11 mouse cellular contexts compared by ENCODE assay signal in genomic region chr19:4992371-4992770, GRCm38 (mm10). TPM values are rescaled to one million over a fixed set of nuclear protein-coding genes. Genes with fewer than 3 reads are reported as not detected.
A peak's percentile ranks its signal among the peaks of the same experiment; 100 is the strongest.
DNase-seq lines count a peak whose midpoint lies in the region; ATAC-seq and TF ChIP-seq lines count a peak whose summit lies in the region.
"Had no signal": no experiment of that assay in that cellular context is flagged by ENCODE, and none has a peak within 500 bp of the region (broad histone marks: within the 10 kb centered on the region; RNA-seq: fewer than 3 reads in every experiment).

No protein-coding gene starts in this region.

- H3K4me1 ChIP-seq in heart, embryonic 15.5 days (replicated peaks), result peaks cover 36% of the 10 kb centered on the region
- peaks cover 59% of the 10 kb centered on the region for H3K4me1 ChIP-seq in neural tube, embryonic 15.5 days
- no peaks in the 10 kb centered on the region for H3K4me1 ChIP-seq in stomach, postnatal 0 days (replicated peaks; ENCODE audit: control insufficient read depth, insufficient read depth)

- peak overlapping the region; percentile 51 for H3K27ac ChIP-seq in heart, embryonic 15.5 days
- no peak overlapping the region for H3K27ac ChIP-seq in neural tube, embryonic 15.5 days (replicated peaks)
- H3K27ac ChIP-seq in stomach, postnatal 0 days (replicated peaks), result no peak overlapping the region
- H3K27ac ChIP-seq: forebrain, embryonic 15.5 days had no signal

- H3K9ac ChIP-seq in heart, embryonic 15.5 days, result no peak overlapping the region
- H3K9ac ChIP-seq in neural tube, embryonic 15.5 days (replicated peaks), result no peak overlapping the region
- no peak overlapping the region for H3K9ac ChIP-seq in stomach, postnatal 0 days (ENCODE audit: low read length)
- H3K9ac ChIP-seq: forebrain, embryonic 15.5 days had no signal

- H3K36me3 ChIP-seq in heart, embryonic 15.5 days, result no peaks in the 10 kb centered on the region
- H3K36me3 ChIP-seq in neural tube, embryonic 15.5 days, result no peaks in the 10 kb centered on the region
- no peaks in the 10 kb centered on the region for H3K36me3 ChIP-seq in stomach, postnatal 0 days (ENCODE audit: control insufficient read depth, insufficient read depth, low read length)
- H3K36me3 ChIP-seq: forebrain, embryonic 15.5 days had no signal

- H3K4me2 ChIP-seq in heart, embryonic 15.5 days, result 0 out of 2 replicates have a peak overlapping the region, but pooled peaks have one; percentile 23
- no peak overlapping the region for H3K4me2 ChIP-seq in neural tube, embryonic 15.5 days
- H3K4me2 ChIP-seq in stomach, postnatal 0 days (replicated peaks; ENCODE audit: low read depth), result 0 out of 2 replicates have a peak overlapping the region, but pooled peaks have one; percentile 11

- TF ChIP-seq CTCF in stomach, postnatal 0 days (IDR thresholded peaks at IDR 0.05; ENCODE audit: low read depth), result no peak

- no peak for ATAC-seq in heart, embryonic 15.5 days (replicated peaks; ENCODE audit: insufficient number of reproducible peaks, insufficient read depth, low FRiP score, low read depth)
- ATAC-seq in neural tube, embryonic 15.5 days (ENCODE audit: low FRiP score), result no peak
- ATAC-seq in stomach, postnatal 0 days (ENCODE audit: low FRiP score, low TSS enrichment), result no peak
- ATAC-seq: forebrain, embryonic 15.5 days had no signal

- peaks cover 23% of the 10 kb centered on the region for H3K27me3 ChIP-seq in heart, embryonic 15.5 days
- H3K27me3 ChIP-seq in neural tube, embryonic 15.5 days (replicated peaks), result peaks cover 35% of the 10 kb centered on the region
- peaks cover 4% of the 10 kb centered on the region; the same call in 1 of the 2 replicates for H3K27me3 ChIP-seq in stomach, postnatal 0 days (ENCODE audit: control insufficient read depth, insufficient read depth, low read length)

- no peak for TF ChIP-seq EP300 in stomach, postnatal 0 days (optimal IDR thresholded peaks at IDR 0.05)

- no peak for DNase-seq in heart, postnatal 10 days
- peak; percentile 37 for DNase-seq in neural tube, embryonic 10.5 days (ENCODE audit: extremely low spot score, low spot score)
- DNase-seq in forelimb bud, embryonic 11.5 days (ENCODE audit: low read depth, low spot score), result peak; percentile 24
- no peak for DNase-seq in stomach, postnatal 0 days (ENCODE audit: low spot score)
- no peak for DNase-seq in spleen, postnatal 14 days (ENCODE audit: low spot score in 2 of 2)
- no peak for DNase-seq in c-Kit-positive CD71-positive TER-119-positive erythroid progenitor cells, embryonic 14.5 days (ENCODE audit: low spot score)
- DNase-seq: kidney, adult 11 months; thymus, postnatal 36 days had no signal

- H3K4me3 ChIP-seq in heart, embryonic 15.5 days, result no peak overlapping the region
- H3K4me3 ChIP-seq in neural tube, embryonic 15.5 days (replicated peaks), result no peak overlapping the region
- H3K4me3 ChIP-seq in stomach, postnatal 0 days (ENCODE audit: low read depth, low read length), result no peak overlapping the region
- H3K4me3 ChIP-seq: forebrain, embryonic 15.5 days had no signal

- intact Hi-C loops in heart, postnatal 10 days (cut with DNase I), result no loop called here

- no peaks in the 10 kb centered on the region for H3K9me3 ChIP-seq in heart, embryonic 15.5 days (replicated peaks)
- H3K9me3 ChIP-seq in neural tube, embryonic 15.5 days (replicated peaks), result no peaks in the 10 kb centered on the region
- H3K9me3 ChIP-seq in stomach, postnatal 0 days (ENCODE audit: control insufficient read depth, low read length), result no peaks in the 10 kb centered on the region
- H3K9me3 ChIP-seq: forebrain, embryonic 15.5 days had no signal

- 8% methylated on average over 8 of the region's 8 CpGs for WGBS in heart, embryonic 15.5 days
- WGBS in neural tube, embryonic 15.5 days, result 17% methylated on average over 8 of the region's 8 CpGs
- 10% methylated on average over 8 of the region's 8 CpGs for WGBS in stomach, postnatal 0 days

RNA-seq across cellular contexts. Expression of gene Npas4, which starts 2.3 kb away (rescaled TPM):
- 0.10 and 0.23 TPM in 2 replicates for polyA plus RNA-seq in heart, embryonic 15.5 days (2015; fragmentation: Nextera tagmentation; extraction: Ambion mirVana)
- total RNA-seq in heart, postnatal 10 days (2021), result under 1 TPM; 0.10 to 0.24 TPM
- polyA plus RNA-seq in neural tube, embryonic 15.5 days (2015; fragmentation: Nextera tagmentation; extraction: Ambion mirVana), result 0.36 and 0.42 TPM in 2 replicates
- polyA plus RNA-seq in stomach, postnatal 0 days (2015; fragmentation: Nextera tagmentation; extraction: Ambion mirVana), result 0.08 and 0.12 TPM in 2 replicates

RNA-seq across cellular contexts. Expression of gene Mrpl11, which starts 30.4 kb away (rescaled TPM):
- 82.6 and 97.3 TPM in 2 replicates for polyA plus RNA-seq in heart, embryonic 15.5 days (2015; fragmentation: Nextera tagmentation; extraction: Ambion mirVana)
- 10 to 100 TPM; 62.0 to 67.0 TPM for total RNA-seq in heart, postnatal 10 days (2021)
- 97.3 and 105 TPM in 2 replicates for polyA plus RNA-seq in neural tube, embryonic 15.5 days (2015; fragmentation: Nextera tagmentation; extraction: Ambion mirVana)
- 67.9 and 78.0 TPM in 2 replicates for polyA plus RNA-seq in stomach, postnatal 0 days (2015; fragmentation: Nextera tagmentation; extraction: Ambion mirVana)

RNA-seq across cellular contexts. Expression of gene Slc29a2, which starts 31.3 kb away (rescaled TPM):
- 8.8 and 11.1 TPM in 2 replicates for polyA plus RNA-seq in heart, embryonic 15.5 days (2015; fragmentation: Nextera tagmentation; extraction: Ambion mirVana)
- total RNA-seq in heart, postnatal 10 days (2021), result 10 to 100 TPM; 21.2 to 23.9 TPM
- polyA plus RNA-seq in neural tube, embryonic 15.5 days (2015; fragmentation: Nextera tagmentation; extraction: Ambion mirVana), result 12.8 and 14.0 TPM in 2 replicates
- 1.7 and 1.8 TPM in 2 replicates for polyA plus RNA-seq in stomach, postnatal 0 days (2015; fragmentation: Nextera tagmentation; extraction: Ambion mirVana)

RNA-seq across cellular contexts. Expression of gene B4gat1, which starts 46.3 kb away (rescaled TPM):
- 43.1 and 43.6 TPM in 2 replicates for polyA plus RNA-seq in heart, embryonic 15.5 days (2015; fragmentation: Nextera tagmentation; extraction: Ambion mirVana)
- total RNA-seq in heart, postnatal 10 days (2021), result 10 to 100 TPM; 38.3 to 45.5 TPM
- polyA plus RNA-seq in neural tube, embryonic 15.5 days (2015; fragmentation: Nextera tagmentation; extraction: Ambion mirVana), result 103 and 113 TPM in 2 replicates
- 22.3 and 23.6 TPM in 2 replicates for polyA plus RNA-seq in stomach, postnatal 0 days (2015; fragmentation: Nextera tagmentation; extraction: Ambion mirVana)

RNA-seq across cellular contexts. Expression of gene AC124502.3, which starts 46.3 kb away (rescaled TPM):
- polyA plus RNA-seq in heart, embryonic 15.5 days (2015; fragmentation: Nextera tagmentation; extraction: Ambion mirVana), result 1.4 and 1.5 TPM in 2 replicates
- 1 to 10 TPM; 1.6 to 2.3 TPM for total RNA-seq in heart, postnatal 10 days (2021)
- polyA plus RNA-seq in neural tube, embryonic 15.5 days (2015; fragmentation: Nextera tagmentation; extraction: Ambion mirVana), result 4.1 and 4.2 TPM in 2 replicates
- 0.24 and 1.1 TPM in 2 replicates for polyA plus RNA-seq in stomach, postnatal 0 days (2015; fragmentation: Nextera tagmentation; extraction: Ambion mirVana)

Comparison
In these comparisons a context has a peak if more than half of its experiments do, and no peak if none do; other contexts are left out.
1. DNase-seq: peak in neural tube, embryonic 10.5 days (single experiment) and forelimb bud, embryonic 11.5 days (single experiment); none in heart, postnatal 10 days (0 of 2), stomach, postnatal 0 days (single experiment), spleen, postnatal 14 days (0 of 2) and c-Kit-positive CD71-positive TER-119-positive erythroid progenitor cells, embryonic 14.5 days (single experiment).